Mouse (Mus musculus) lung, postnatal 25 days (tissue): ENCODE data around the gene Ube2n.

Experiments
- DNase-seq: peaks from one replicate; pipeline ENCODE4 v3.0.0; 2022; ENCODE audit warnings: low spot score

The Ube2n gene

DNA sequence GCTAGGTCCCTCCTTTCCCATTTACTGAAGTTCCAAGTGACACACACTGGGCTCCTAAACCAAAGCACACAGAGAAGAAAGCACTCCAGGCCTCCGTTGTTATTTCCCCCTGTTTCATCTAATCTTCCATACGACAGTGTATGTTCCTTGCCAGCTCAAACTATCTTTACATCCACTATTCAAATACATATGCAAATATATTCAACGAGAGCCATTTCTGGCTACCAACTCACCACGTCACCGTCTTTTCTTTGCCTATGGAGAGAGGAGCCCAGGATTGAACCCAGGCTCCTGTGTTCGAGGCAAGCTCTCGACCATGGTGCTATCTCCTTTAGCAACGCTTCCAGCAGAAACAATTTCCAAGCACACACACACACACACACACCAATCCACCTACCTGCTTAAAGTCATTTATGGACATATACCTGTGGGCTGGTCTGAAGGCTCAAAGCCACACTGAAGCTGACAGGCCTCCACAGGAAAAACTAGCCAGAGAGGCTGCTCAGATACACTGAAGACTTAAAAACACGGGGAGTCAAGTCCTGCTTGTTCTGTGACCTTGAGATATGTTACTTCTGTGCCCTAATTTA is 45.5 kb downstream of the Ube2n start:
- DNase-seq = no peak

DNA sequence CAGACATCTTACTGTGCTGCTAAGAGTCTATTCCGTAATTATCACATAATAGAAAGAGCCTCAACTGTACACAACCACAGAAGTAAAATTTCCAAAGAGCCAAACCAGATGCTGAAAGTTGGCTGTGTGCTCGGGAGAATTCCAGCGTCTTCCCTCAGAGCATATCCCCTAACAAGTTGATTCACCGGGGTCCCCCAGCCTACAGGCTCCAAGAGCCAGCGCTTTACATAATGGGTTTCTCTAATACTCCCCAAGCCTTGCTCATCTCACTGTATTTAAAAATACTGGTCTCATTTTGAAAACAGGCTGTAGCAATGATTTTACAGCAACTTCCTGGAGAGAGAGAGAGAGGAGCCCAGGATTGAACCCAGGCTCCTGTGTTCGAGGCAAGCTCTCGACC is 46.7 kb downstream of the Ube2n start:
- no peak for DNase-seq

DNA sequence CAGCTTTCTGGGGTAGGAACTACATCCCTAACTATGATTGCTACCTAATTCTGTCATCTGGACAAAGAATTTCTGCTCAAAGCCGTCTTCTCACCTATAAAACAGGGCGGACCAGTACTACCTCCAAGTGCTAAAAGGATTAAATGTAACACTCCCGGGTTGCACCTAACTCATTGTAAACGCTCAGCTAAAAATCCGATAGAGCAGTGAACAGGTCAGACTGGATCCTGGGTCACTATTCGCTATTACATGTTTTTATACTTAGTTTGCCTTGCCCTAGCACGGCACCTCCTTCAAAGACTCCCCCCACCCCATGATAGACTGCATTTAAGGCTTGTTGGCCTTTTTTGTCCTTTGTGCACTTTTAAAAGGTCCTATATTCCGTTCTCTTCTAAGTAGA is 47.5 kb downstream of the Ube2n start:
- no peak for DNase-seq

DNA sequence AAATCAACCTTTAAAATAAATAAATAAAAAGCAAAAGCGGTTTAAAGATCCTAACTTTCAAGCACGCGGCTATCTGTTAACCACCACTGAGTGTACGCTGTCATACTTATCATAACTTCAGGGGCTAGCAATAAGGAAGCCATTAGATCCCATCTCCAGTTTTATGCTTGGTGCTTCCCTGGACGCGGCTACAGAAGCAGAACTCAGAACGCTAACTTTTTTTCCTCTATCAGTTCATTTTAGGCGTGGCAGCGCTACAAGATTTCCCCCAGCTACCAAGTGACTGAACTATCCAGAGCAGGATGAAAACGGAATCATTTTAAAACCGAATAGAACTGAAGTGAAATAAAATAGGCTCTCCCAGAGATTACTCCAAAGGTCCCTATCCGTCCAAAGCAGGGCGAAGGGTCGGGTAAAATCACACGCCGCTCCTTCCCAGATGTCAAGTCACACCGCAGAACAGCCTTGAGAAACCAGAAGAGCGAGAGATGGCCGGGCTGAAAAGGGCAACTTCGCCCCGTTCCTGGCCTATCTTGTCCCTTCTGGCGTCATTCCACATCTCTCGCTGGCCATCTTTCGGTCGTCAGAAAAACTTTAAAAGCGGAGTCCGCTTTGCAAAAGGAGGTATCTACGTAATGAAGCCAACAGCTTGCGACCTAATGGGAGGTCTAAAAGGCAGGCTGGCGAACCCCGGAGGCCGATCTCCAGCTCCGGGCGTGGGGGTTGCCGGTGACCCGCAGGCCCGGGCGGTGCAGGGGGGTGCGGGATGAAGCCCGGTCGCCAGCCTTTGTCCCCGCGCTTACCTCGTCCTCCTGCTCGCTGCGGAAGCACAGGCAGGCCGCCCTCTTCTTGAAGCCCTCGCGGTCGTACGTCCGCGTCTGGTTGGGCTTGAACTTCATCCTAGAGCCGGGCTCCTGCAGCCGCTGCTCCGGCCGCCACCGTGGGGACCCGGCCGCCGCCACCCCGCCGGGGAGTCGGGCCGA is 48.2 kb downstream of the Ube2n start:
- DNase-seq = peak; percentile 20

DNA sequence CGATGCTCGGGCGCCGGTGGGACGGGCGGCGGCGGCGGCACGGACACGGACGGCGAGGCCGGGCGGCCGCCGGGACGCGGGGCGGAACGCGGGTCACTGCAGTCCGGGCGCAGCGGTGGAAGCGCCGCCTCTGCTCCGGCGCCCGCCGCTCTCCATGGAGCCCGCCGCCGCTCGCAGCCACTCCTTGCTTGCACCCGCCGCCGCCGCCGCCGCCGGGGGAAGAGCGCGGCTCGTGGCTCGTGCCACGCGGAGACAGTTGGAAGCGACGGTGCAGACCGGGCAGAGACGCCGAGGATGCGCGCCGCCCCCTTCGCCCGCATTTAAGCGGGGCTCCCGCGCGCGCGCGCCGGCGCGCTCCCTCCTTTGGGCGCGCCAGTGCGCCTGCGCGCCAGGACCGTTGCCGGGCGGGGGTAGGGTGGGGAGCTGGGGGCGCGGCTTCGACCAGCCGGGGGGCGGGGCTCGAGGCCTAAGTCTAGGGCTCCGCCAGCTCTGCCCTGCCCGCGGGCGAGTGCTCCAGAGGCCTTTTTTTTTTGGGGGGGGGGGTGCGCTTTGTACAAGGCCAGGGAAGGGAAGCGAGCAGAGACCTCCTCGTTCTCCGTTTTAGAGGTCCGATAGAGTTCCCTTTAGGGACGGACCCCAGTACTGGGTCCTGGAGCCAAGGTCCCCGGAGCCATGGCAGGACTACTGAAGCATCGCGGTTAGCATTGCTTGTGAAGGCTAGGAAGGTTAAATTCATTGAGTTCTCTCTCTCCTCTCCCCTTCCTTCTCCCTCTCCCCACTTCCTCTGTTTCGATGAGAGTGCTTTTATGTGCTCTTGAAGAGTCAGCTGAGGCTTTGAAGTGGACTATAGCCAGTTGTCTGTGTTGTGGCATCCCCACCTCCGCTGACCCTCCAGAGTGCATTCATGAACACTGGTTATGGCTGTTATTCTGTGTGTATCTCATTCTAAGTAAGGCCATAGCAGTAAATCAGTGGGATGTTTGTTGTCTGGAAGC is 49.2 kb downstream of the Ube2n start, which contains the start of gene Nudt4:
Nudt4 (minus strand) TSS at position 296 of the 995 bp plus-strand sequence.
- peak; percentile 74 for DNase-seq

DNA sequence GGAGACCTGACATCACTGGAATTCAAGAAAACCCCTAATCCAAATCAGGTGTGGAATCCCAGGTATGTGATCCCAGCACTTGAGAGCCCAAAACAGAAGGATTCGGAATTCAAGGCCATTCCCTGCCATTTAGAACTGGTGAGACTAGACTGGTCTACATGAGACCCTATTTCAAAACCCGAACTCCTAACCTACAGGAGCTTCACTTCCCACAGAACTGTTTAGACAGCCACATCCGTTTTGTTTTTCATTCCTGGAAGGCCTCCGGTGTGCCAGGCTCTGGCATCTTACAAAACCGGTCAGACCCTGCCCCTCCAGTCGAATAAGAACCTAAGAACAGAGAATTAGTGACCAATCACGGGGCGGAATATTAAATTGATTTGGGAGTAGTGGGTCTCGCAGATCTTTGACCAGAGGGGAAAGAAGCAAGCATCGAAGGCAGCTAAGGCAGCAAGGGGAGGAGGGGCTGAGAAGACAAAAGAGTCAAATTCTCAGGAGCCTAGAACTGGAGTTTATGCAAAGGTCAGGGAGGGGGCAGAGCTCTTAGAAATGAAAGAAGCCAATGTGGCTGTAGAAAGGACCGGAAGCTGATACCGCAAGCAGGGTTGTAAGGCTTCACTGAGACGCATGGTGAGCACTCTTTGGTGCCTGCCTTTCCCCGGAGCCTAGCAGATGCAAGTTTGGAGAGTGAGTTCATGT is 50.4 kb downstream of the Ube2n start:
- DNase-seq = no peak

DNA sequence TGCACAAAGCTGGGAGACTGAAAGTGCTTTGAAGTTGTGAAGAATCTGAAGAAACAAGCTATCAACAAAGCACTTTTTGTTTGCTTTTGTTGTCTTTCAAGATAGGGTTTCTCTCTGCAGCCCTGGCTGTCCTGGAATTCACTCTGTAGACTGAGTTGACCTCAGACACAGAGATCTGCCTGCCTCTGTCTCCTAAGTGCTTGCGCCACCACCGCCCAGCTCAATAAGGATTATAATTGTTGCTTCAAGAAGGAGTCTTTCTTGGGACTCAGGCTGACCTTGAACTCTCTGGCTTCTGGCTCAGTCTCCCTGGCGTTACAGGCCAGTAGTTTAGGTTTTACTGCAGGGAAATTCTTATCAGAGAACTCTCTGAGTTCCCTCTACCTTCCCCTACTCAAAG is 51.8 kb downstream of the Ube2n start:
- no peak for DNase-seq

DNA sequence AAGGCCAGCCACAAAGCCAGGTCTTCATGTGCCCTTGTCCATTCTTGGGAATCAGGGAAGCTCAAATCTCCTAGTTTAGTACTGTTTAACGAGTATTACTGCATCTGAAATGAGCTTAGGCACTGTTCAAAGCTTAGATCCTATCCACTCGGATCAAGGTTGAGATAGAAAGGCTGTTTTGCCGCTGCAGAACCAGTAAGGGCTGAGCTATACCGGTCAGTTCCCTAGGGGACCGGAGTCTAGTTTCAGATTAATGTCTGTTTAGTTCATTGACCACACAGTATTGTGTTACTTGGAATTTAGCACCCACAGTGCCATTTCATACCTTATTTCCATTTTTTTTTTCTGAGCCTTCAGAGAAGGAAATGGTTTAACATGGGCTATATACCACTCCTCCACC is 52.6 kb downstream of the Ube2n start:
- DNase-seq = no peak

DNA sequence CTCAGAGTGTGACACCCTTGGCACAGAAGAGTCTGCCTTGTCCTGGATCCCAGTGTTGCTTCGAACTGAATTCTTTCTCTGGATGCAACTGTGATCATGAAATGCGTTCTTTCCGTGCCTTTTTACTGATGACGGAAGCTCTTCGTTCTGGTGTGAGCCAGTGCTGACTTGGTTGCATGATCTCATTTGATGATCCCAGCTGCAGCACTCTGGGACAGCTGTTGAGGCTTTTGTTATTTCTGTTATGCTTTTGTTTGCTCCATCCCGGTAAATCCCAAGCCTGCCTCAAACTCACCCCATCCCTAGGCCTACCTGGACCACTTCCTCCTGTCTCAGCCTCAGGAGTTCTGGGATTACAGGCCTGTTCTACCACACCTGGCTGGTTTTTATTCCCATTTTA is 53.1 kb downstream of the Ube2n start:
- no peak for DNase-seq

DNA sequence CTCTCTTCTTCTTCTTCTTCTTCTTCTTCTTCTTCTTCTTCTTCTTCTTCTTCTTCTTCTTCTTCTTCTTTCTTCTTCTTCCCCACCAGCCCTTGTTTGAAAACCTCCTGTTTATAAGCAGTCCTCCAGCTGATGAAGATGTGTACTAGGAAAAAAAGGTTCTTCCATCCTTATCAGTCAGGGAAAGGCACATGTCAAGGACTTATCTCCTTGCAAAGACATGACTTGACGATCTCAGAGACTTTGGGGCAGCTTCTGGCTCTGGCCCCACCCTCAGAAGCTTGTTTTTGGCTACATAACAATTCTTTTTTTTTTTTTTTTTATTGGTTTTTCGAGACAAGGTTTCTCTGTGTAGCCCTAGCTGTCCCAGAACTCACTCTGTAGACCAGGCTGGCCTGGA is 54.5 kb downstream of the Ube2n start:
- no peak for DNase-seq

DNA sequence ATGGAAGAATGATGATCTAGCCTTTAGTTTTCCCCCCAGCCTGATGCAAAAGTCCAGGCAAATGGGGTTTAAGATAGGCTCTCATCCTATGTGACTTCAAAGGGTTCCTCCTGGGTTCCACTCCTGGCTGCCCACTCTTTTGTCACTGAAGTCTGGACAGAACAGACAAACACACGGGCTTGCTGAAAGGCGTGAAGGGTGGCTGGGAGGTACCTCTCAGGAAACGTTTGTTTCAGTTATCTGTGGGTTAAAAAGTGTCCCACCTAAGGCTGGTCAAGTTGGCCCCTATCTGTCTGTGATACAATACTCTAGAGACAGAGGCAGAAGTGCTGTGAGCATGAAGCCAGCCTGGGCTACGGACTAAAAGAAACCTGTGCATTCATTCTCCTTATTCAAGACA is 60.0 kb downstream of the Ube2n start:
- DNase-seq = no peak

DNA sequence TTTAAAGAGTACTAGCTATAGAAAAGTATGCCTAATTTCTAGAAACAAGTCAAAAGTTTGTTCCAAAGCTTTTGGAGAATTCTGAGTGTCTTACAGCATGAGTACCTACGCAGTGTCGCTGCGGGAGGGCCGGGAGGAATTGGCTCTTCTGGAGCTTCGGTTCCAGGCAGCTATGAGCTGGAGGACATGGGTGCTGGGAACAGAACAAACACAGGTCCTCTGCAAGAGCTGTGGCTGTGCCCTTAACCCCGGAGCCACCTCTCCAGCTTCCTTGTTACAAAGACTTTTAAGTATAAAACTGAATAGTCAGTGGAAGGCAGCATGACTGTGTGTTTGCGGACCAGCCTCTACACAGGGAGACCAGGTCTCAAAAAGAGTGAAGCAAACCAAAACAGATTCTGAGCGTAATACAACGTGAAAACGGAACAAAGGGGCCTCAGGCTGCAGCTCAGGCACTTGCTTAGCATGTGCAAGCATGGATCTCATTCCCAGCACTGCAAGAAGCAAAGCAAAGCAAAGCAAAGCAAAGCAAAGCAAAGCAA is 61.0 kb downstream of the Ube2n start:
- DNase-seq = no peak

DNA sequence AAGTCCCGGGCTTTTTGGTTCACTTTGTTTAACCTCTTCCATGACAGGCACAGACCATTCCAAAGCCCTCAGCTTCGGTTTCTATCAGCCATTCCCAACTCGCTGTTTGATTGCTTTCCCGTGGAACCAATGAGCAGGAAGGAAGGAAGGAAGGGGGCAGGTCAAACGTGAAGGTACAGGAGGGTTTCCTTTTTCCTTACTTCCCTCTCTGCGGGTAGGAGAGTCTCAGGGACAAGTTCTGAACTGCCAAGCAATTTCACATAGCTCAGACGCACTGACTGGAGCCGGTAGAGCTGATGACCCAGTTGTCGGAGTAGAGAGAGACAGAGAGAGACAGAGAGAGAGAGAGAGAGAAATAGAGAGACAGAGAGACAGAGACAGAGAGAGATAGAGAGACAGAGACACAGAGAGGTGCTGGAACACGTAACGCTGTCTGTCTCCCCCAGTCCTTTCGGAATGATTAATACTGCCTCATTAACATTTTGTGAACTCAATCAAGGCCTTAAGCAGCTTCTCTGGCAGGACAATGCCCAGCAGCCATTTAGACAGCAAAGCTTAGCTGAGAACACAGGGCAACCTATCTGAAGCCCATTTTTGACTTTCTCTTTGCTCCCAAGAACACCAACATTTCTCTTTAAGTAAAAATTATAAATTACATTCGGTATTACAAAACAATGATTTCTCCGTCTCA is 62.1 kb downstream of the Ube2n start:
- DNase-seq = peak; percentile 68

DNA sequence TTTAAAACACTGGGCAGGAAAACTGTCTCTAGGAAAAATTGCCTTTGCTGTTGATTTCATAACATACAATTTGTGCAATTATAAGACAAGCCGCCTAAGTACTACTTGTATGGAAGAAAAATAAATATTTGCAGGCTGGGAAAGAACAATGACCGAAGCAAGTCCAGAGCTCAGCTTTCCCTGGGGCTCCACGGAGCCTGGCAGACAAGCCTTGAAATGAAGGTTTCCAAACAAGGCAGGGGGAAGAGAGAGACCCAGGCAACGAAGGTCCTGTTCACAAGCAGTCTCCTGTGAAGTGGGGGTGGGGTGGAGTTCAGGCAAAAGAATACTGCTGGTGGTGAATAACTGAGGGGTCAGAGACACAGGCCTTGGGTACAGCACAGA is 62.6 kb downstream of the Ube2n start:
- peak; percentile 47 for DNase-seq

DNA sequence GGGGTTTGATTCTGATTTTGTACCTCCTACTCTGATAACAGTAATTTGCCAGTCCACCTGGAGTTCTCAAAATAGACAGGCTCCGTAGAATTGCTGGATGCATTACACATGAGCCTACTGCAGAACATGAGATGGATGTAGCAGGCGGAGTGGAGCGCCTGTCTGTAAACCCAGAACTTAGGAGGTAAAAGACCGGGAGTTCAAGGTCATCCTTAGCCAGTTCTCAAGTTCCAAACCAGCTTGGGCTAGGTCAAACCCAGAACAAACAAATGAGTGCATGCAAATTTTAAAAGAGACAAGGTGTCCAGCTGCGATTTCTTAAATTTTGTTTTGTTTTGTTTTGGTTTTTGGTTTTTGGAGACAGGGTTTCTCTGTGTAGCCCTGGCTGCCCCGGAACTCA is 70.6 kb downstream of the Ube2n start:
- no peak for DNase-seq

DNA sequence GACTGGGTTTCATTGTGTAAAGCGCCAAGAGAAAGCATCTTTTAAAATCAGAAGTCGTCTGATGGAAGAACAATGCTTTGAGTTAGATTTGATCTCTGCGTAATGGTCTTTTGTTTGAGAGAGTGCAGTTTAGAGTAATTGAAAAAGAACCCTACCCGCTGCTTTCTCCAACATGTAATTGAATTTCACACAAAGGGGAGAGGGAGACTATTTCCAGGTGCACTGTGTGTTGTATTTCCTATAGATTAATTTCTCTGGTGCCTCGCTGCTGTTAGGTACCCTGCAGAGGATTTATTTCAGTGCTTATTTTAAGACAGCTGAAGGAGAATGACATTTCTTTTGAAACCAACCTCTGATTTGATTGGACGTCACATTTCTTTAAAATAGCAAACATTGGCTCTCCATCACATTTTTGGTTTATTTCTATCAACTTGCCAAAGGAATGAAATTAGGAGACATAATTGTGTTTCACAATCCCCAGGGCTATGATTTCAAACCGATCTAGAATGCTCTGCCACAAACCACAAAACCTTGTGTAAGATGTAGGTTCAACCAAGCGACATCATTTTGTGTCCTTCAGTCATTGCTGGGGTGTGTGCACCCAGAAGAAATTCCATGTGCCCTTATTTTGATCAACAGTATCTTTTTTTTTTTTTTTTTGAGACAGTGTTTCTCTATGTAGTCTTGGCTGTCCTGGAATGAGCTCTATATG is 72.7 kb downstream of the Ube2n start:
- no peak for DNase-seq

DNA sequence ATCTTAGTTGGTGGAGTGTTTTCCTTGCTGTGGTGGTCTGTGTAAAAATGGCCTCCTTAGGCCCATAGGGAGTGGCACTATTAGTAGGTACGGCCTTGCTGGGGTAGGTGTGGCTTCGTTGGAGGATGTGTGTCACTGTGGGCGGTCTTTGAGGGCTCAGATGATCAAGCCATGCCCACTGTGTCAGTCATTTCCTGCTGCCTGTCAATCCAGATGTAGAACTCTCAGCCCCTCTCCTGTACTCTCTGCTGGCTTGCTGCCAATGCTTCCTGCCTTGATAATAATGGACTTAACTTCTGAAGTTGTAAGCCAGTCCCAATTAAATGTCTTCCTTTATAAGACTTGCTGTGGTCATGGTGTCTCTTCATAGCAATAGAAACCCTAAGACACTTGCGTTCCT is 74.3 kb downstream of the Ube2n start:
- no peak for DNase-seq

DNA sequence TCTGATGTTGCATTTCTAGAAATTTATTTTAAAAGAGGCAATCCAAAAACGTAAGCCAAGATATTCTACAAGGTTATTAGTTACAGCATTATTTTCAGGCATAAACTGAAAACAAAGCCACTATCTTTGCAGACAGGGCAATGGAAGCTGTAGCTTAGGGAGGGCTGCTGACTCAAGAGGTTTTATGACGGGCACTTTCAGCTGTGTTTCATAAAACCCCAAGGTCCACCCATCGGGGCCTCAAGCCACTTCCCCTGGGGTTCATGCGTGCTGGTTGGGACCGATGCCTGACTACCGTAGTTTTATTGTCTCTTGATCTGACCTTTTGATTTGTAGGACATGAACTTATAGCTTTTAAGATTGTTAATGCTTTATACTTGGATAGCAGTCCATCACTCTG is 75.3 kb downstream of the Ube2n start:
- DNase-seq = no peak

DNA sequence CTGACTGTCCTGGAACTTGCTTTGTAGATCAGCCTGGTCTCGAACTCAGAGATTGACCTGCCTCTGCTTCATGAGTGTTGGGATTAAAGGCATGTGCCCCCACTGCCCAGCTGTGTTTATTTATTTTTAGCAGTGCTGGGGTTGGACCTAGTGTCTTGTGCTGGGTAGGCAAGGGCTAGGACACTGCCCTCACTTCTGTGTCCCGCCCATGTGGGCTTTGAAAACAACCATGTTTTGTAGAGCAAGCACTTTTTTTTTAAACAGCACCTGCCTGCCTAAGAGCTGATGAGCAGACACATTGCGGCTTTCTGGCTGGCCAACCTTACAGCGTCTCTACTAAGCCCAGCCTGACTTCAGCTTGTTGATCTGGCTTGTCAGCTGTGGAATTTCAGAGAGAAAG is 76.3 kb downstream of the Ube2n start:
- DNase-seq = no peak

DNA sequence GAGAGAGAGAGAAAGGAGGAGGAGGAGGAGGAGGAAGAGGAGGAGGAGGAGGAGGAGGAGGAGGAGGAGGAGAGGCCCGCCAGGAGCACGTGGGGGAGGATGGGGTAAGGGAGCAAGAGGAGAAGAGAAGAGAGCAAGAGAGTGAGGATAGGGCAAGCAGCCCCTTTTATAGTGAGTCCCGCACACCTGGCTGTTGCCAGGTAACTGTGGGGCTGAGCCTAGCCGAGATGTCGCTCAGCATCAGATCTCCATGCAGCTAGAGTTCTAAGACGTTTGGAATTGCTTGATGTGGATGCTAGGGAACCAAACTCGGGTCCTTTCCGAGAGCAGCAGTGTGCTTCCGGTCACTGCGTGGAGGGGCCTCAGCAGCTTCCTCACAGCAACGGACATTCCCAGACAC is 79.5 kb downstream of the Ube2n start:
- no peak for DNase-seq
